Mouse (Mus musculus) limb, embryonic 11.5 days (tissue): Measurements from ENCODE around the gene Ell. TPM values are rescaled to one million over a fixed set of nuclear protein-coding genes. Genes with fewer than 3 reads are reported as not detected.

Source experiments
- ATAC-seq: fragments of 200-750 bp; cut with Nextera tagmentation; 2 replicates; pipeline ENCODE4 v1.8.0; 2017; ENCODE audit warnings: low read depth; ENCODE audit not compliant: insufficient number of reproducible peaks, low FRiP score, low TSS enrichment
- DNase-seq: peaks from one replicate; pipeline ENCODE4 v3.0.0-alpha.2; 2015; ENCODE audit warnings: low spot score
- H3K27ac ChIP-seq: fragments of 300-500 bp; sonication (generic); replicated peaks from 2 replicates; pipeline ENCODE4 v1.5.1; 2014; ENCODE audit warnings: low read depth, mild to moderate bottlenecking, low read length
- H3K27me3 ChIP-seq: fragments of 300-500 bp; sonication (generic); 2 replicates; pipeline ENCODE4 v1.6.1; 2014; ENCODE audit warnings: mild to moderate bottlenecking, low read length, mixed read lengths; ENCODE audit not compliant: control insufficient read depth, insufficient read depth
- H3K36me3 ChIP-seq: fragments of 300-500 bp; sonication (generic); 2 replicates; pipeline ENCODE4 v1.6.1; 2014; ENCODE audit warnings: mild to moderate bottlenecking, low read length, moderate library complexity, mixed read lengths; ENCODE audit not compliant: control insufficient read depth, insufficient read depth
- H3K4me1 ChIP-seq: fragments of 300-500 bp; sonication (generic); 2 replicates; pipeline ENCODE4 v1.6.1; 2014; ENCODE audit warnings: low read length, mixed read lengths; ENCODE audit not compliant: control insufficient read depth, insufficient read depth
- H3K4me2 ChIP-seq: fragments of 300-500 bp; sonication (generic); 2 replicates; pipeline ENCODE4 v1.6.1; 2014; ENCODE audit warnings: low read depth, mild to moderate bottlenecking, moderate library complexity; ENCODE audit not compliant: severe bottlenecking
- H3K4me3 ChIP-seq: fragments of 300-500 bp; sonication (generic); 2 replicates; pipeline ENCODE4 v1.5.1; 2014; ENCODE audit warnings: low read depth, low read length
- H3K9ac ChIP-seq: fragments of 300-500 bp; sonication (generic); 2 replicates; pipeline ENCODE4 v1.6.1; 2014; ENCODE audit warnings: mild to moderate bottlenecking, low read length
- H3K9me3 ChIP-seq: fragments of 300-500 bp; sonication (generic); 2 replicates; pipeline ENCODE4 v1.6.1; 2016; ENCODE audit warnings: low read length; ENCODE audit not compliant: control insufficient read depth
- WGBS: fragments of 180-500 bp; shearing (Covaris S2); extraction: QIAGEN DNeasy Blood & Tissue Kit; methylation state at CpG from one replicate; pipeline ENCODE4 v1.1.7; 2014; 5-methylcytosine and 5-hydroxymethylcytosine counted together
- polyA plus RNA-seq: library from polyadenylated mRNA; unstranded; fragments of >200 nt; fragmentation: Nextera tagmentation; extraction: Ambion mirVana; gene quantifications from 2 replicates; pipeline ENCODE4 v1.2.1, GENCODE M21; 2014

The Ell gene
- polyA plus RNA-seq, 1 experiment from 2014 or later, result 20.1 TPM

DNA sequence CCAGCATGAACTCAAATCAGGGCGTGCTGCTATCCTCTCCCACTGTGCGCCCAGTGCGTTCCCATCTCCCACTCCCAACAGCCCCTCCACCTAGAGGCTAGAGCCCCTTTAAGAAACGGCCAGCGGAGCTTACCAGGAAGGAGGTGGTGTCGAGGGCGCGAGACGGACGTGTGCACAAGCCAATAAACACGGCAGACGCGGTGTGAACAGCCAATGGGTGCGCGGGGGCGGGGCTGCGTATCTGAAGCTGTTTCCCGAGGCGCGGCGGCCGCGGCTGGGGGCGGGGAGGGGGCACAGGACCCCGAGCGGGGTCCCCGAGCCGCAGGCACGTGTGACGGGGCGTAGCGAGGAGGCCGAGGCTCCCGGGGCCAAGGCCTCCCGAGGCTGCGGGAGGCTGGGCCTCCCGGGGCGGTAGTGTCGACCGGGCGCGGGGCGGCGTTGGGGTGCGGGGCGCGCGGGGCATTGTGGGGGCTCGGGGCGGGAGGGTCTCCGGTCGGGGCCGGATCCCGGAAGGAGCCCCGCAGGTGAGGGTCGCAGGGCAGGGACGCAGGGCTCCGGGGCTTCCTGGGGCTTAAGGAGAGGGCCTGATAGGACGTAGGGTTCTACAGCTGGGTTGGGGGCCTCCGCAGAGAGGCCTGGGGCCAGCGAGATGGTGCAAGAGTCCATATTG is 11.6 kb upstream of the Ell start, which contains the start of the genes Fkbp8 and Kxd1:
TSS of gene Fkbp8 (plus strand) at position 213 of the 670 bp plus-strand sequence.
TSS of gene Kxd1 (minus strand) at position 445 of the 670 bp plus-strand sequence.
- peak within 1 kb of the TSS; percentile 85 for H3K4me3 ChIP-seq
- DNase-seq, result peak; percentile 99
- no peaks in the 10 kb centered on the region for H3K27me3 ChIP-seq
- H3K27ac ChIP-seq, result peak within 1 kb of the TSS; percentile 72
- ATAC-seq, result peak; percentile 86
- peak within 1 kb of the TSS; percentile 94 for H3K9ac ChIP-seq
- peak within 1 kb of the TSS; percentile 81 for H3K4me2 ChIP-seq
- under 1% methylated on average over 61 of the region's 61 CpGs for WGBS
- H3K4me1 ChIP-seq, result no peaks in the 10 kb centered on the region; the same call in 1 of the 2 replicates
- H3K9me3 ChIP-seq, result no peaks in the 10 kb centered on the region
- H3K36me3 ChIP-seq, result peaks cover 24% of the 10 kb centered on the region

- 31% methylated on average over 13 of the region's 13 CpGs for WGBS
- DNase-seq (no peak), ATAC-seq (no peak)
- Histone ChIP-seq H3K4me1 (no peaks in the 10 kb centered on the region; the same call in 1 of the 2 replicates), H3K4me3 (peak overlapping the region; percentile 85), H3K27me3 (no peaks in the 10 kb centered on the region), H3K9me3 (no peaks in the 10 kb centered on the region), H3K9ac (peak overlapping the region; percentile 94), H3K4me2 (peak overlapping the region; percentile 81), H3K36me3 (peaks cover 24% of the 10 kb centered on the region), H3K27ac (peak overlapping the region; percentile 72)
Measured at GRCm38 (mm10) chr8:70528182-70528797, 11.0 kb upstream of the Ell start.

- no peak for ATAC-seq
- H3K27ac ChIP-seq, result no peak overlapping the region
- no peak overlapping the region for H3K4me2 ChIP-seq
- H3K9me3 ChIP-seq, result no peaks in the 10 kb centered on the region
- WGBS, result 89% methylated on average over 5 of the region's 5 CpGs
- H3K36me3 ChIP-seq, result peaks cover 28% of the 10 kb centered on the region
- no peaks in the 10 kb centered on the region for H3K27me3 ChIP-seq
- 0 out of 2 replicates have a peak overlapping the region, but pooled peaks have one; percentile 5 for H3K9ac ChIP-seq
- no peaks in the 10 kb centered on the region; the same call in 1 of the 2 replicates for H3K4me1 ChIP-seq
- no peak overlapping the region for H3K4me3 ChIP-seq
- DNase-seq, result no peak
Measured at GRCm38 (mm10) chr8:70529299-70529698, 10.0 kb upstream of the Ell start.

GRCm38 (mm10) chr8:70529741-70530161 is 9.5 kb upstream of the Ell start:
- WGBS, result 94% methylated on average over 3 of the region's 3 CpGs
- H3K4me3 ChIP-seq, result no peak overlapping the region
- DNase-seq, result no peak
- no peak overlapping the region for H3K9ac ChIP-seq
- no peak for ATAC-seq
- H3K36me3 ChIP-seq, result peaks cover 30% of the 10 kb centered on the region
- no peak overlapping the region for H3K4me2 ChIP-seq
- H3K27me3 ChIP-seq, result no peaks in the 10 kb centered on the region
- no peaks in the 10 kb centered on the region for H3K9me3 ChIP-seq
- H3K27ac ChIP-seq, result no peak overlapping the region
- no peaks in the 10 kb centered on the region; the same call in 1 of the 2 replicates for H3K4me1 ChIP-seq

GRCm38 (mm10) chr8:70530314-70530713 is 8.9 kb upstream of the Ell start:
- DNase-seq, result no peak
- Histone ChIP-seq H3K4me3 (no peak overlapping the region), H3K9me3 (no peaks in the 10 kb centered on the region), H3K9ac (no peak overlapping the region), H3K27me3 (no peaks in the 10 kb centered on the region), H3K36me3 (peaks cover 34% of the 10 kb centered on the region), H3K4me2 (no peak overlapping the region), H3K27ac (no peak overlapping the region), H3K4me1 (no peaks in the 10 kb centered on the region; the same call in 1 of the 2 replicates)
- ATAC-seq, result no peak
- 94% methylated on average over 2 of the region's 2 CpGs for WGBS

GRCm38 (mm10) chr8:70534281-70534680 is 5.0 kb upstream of the Ell start:
- Histone ChIP-seq H3K36me3 (peaks cover 36% of the 10 kb centered on the region), H3K4me3 (no peak overlapping the region), H3K4me2 (no peak overlapping the region), H3K9ac (no peak overlapping the region), H3K27me3 (no peaks in the 10 kb centered on the region), H3K4me1 (no peaks in the 10 kb centered on the region), H3K27ac (no peak overlapping the region), H3K9me3 (no peaks in the 10 kb centered on the region)
- no peak for ATAC-seq
- no peak for DNase-seq
- 93% methylated on average over 12 of the region's 12 CpGs for WGBS

DNA sequence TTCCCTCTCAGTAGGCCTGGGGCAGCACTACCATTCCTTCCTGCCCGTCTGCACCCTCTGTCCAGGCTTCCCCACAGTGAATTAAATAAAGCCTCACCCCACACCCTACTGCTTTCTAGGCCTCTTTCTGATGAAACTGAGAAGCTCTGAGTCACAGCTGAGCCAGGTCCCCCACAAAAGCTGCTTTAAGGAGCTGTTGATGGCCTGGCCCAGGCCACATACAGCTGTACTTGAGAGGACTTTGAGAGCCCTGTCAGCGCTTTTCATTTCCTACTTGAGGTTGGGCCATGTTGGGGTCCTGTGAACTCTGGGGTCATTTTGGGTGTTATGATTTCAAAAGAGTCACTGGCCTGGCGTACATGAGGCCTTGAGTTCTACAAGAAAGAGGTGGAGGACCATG is 4.0 kb upstream of the Ell start:
- DNase-seq (no peak), ATAC-seq (no peak)
- Histone ChIP-seq H3K9ac (no peak overlapping the region), H3K27ac (no peak overlapping the region), H3K9me3 (no peaks in the 10 kb centered on the region), H3K27me3 (no peaks in the 10 kb centered on the region), H3K36me3 (peaks cover 31% of the 10 kb centered on the region), H3K4me1 (peaks cover 3% of the 10 kb centered on the region), H3K4me2 (no peak overlapping the region), H3K4me3 (no peak overlapping the region)
- 92% methylated on average over 3 of the region's 3 CpGs for WGBS

DNA sequence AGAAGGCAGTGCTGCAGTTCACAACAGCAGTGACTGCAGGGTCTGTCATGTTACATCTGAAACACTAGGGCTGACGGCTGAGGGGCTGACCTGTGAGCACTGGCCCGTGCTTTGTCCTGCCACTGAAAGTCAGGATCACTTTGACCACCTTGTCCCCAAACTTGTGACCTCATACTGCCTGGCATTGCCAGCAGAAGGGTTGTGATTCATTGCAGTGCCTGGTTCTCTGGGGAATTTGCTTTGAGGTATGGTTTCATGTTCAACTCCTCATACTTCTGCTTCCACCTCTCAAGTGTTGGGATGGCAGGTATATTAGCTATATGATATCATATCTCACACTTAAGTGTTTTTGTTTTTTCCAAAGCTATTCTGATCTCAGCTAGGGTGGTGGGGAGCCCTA is 3.6 kb upstream of the Ell start:
- no peak for ATAC-seq
- no peak for DNase-seq
- Histone ChIP-seq H3K4me3 (no peak overlapping the region), H3K4me1 (peaks cover 8% of the 10 kb centered on the region), H3K4me2 (no peak overlapping the region), H3K9me3 (no peaks in the 10 kb centered on the region), H3K36me3 (peaks cover 28% of the 10 kb centered on the region), H3K27me3 (no peaks in the 10 kb centered on the region), H3K27ac (no peak overlapping the region), H3K9ac (no peak overlapping the region)
- WGBS, result 85% methylated on average over 2 of the region's 2 CpGs
